Mouse (Mus musculus) frontal cortex, postnatal 10 days (tissue): ENCODE data around the gene Trex1.

Experiments
- DNase-seq, 2 experiments: peaks; one replicate each; pipeline ENCODE4 v3.0.0; 2022; ENCODE audit warnings: low spot score in 2 of 2, mixed read lengths in 1 of 2

Trex1 gene

GRCm38 (mm10) chr9:109051651-109052489 is 7.7 kb downstream of the Trex1 start:
- peak in 1 of 2 experiments; percentile 3 for DNase-seq

- DNase-seq: no peak
Measured at GRCm38 (mm10) chr9:109051011-109051501, 8.5 kb downstream of the Trex1 start.

GRCm38 (mm10) chr9:109050674-109050997 is 8.9 kb downstream of the Trex1 start:
- DNase-seq: no peak

GRCm38 (mm10) chr9:109049996-109050673 is 9.4 kb downstream of the Trex1 start:
- no peak for DNase-seq

GRCm38 (mm10) chr9:109049316-109049715 is 10.2 kb downstream of the Trex1 start:
- DNase-seq: no peak

DNA sequence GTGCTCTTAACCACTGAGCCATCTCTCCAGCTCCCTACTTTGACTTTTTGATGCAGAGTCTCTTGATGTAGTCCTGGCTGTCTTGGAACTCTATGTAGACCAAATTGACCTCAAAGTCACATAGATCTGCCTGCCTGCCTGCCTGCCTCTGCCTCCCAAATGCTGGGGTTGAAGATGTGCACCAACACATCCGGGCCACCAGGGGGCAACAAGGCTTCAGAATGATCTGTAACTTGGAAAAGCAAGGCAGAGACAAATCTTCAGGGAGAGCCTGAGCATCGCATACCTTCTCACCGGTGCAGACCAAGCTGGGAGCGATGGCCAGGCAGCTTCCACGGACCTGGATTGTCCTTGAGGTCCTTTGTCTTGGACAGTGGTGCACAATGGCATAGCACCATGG is 13.2 kb downstream of the Trex1 start:
- DNase-seq: no peak

GRCm38 (mm10) chr9:109041351-109041750 is 18.2 kb downstream of the Trex1 start:
- no peak for DNase-seq

DNA sequence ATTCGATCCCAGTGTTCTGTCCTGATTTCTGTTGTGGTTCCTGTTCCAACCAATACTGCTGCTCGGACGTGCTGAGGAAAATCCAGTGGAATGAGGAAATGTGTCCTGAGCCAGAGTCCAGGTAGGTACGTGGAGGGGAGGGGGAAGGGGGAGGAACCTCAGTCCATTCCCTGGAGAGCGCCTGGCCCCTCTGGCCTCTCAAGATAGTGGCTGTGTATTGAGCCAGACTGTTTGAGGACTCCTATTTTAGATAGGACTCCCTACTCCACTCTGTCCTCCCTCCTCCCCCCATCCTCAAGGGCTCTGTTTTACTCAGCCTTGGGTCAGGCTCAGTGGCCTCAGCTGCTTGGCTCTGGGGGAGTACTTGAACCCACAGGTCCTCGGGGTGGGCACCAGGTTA is 18.6 kb downstream of the Trex1 start:
- no peak for DNase-seq

DNA sequence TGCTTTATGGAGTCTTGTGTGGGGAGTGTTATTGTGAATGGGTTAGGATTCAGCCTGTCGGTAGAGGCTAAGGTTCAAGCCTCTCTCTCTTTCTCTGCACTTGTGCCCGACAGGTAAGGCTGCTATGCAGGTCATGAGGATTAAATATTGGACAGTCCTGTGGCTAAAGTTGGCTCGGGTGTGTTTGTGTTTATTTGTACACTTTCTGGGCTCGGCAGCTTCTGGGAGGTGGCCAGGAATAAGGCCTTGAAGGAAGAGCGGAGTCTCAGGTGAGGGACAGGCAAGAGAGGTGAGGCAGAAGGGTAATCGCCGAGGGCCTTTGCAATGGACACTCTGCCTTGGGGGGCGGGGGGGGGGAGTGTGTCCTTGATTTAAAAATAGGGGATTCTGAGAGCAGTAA is 19.3 kb downstream of the Trex1 start:
- no peak for DNase-seq

- no peak for DNase-seq
Measured at GRCm38 (mm10) chr9:109039681-109040080, 19.9 kb downstream of the Trex1 start.

GRCm38 (mm10) chr9:109038901-109039364 is 20.6 kb downstream of the Trex1 start:
- no peak for DNase-seq

DNA sequence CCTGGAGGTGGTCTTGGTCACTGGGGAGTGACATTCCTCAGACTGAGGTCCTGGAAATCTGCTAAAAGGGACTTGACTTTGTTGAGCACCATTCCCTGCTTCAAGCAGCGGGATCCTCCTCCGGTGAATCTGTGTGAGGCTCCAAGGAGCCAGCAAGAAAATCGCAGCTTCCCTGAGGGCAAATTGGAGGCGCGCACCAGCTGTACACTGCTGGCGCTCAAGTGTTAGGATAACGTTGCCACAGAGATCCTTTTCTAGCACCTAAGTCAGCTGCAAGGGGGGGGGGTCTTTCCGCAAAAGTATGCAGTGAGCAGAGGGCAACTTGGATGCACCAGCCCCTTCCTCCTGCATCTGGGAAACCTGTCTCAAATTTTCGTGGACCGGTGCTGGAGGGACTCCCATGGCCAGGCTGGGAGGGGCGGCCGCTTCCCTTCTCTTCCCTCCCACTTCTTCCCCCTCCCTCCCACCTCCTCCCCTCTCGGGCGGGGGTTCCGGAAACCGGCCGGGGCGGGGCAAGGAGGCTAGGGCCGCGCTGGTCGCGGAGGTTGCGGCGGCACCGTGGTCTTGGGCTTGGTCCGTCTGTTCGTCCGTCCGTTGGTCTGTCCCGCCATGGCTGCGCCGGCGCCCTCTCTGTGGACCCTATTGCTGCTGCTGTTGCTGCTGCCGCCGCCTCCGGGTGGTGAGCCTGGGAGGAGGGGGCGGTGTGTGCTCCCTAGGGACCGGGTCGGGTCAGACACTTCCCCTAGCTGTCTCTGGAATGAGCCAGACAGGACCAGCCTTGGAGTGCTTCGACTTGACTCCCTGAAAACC is 21.2 kb downstream of the Trex1 start, which contains the start of gene Shisa5:
Shisa5 (plus strand) TSS at position 480 of the 810 bp plus-strand sequence.
- DNase-seq: peak in 1 of 2 experiments; percentile 51

DNA sequence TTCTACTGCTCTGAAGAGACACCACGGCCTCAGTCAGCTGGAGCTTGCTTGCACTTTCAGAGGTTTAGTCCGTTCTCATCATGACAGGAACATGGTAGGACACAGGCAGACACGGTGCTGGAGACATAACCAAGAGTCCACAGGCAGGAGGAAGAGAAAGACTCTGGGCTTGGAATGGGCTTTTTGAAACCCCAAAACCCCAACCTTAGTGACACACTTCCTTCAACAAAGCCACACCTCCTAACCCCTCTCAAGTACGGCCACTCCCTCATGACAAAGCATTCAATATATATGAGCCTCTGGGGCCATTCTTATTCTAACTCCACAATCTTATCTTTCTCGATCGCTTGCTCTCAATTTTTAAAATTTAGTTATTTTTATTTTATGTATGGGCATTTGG is 27.1 kb downstream of the Trex1 start:
- no peak for DNase-seq

- DNase-seq: no peak
Measured at GRCm38 (mm10) chr9:109031686-109032085, 27.8 kb downstream of the Trex1 start.

DNA sequence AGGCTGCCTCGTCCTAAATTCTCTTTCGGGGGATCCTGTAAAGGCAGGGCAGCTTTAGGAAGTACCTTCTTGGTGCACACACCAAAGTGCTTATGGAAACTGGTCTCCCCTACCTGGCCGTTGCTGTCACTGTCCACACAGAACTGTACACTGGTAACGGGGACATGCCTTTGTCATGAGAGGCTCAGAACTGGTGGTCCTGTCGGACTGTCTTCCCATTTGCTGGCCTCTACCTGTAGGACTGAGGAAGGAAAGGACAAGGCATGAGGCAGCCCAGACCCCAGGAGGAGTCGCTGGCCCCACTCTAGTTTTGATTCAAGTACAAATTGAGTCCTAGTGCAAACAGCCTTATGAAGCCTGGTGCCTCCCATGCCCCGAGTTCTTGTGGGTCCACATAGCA is 28.5 kb downstream of the Trex1 start:
- no peak for DNase-seq

GRCm38 (mm10) chr9:109030312-109030711 is 29.2 kb downstream of the Trex1 start:
- DNase-seq: no peak

- no peak for DNase-seq
Measured at GRCm38 (mm10) chr9:109028919-109029318, 30.6 kb downstream of the Trex1 start.

DNA sequence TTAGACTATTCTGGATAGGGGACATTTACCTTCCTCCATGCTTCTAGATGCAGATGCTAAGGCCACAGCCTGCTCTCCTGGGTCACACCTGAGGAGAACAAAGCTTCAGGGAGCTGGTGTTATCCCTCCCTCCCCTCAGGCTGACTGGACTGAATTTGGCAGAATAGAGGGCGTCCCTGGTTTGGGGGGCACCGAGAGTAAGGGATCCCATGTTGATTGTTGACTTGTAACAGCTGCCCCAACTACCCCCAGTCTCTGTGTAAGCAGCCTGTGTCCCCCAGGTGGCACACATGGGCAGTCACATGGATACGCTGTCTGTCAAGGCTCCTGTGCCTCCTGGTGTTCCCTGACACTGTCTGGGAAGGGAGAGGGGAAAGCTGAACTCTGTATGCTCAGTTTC is 31.1 kb downstream of the Trex1 start:
- no peak for DNase-seq

DNA sequence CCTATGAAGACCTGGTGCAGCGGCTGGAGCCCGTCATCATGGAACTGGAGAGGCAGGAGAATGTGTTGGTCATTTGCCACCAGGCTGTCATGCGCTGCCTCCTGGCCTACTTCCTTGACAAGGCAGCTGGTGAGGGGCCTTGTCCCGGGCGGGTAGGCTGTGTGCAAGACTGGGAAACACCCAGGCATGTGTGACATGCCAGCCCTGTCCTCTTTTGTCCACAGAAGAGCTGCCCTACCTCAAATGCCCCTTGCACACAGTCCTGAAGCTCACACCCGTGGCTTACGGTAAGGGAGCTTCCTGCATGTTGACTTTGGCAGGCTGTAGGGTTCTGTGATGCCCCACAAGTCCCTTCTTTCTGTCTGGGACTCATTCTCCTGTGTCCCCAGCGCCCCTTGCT is 32.0 kb downstream of the Trex1 start:
- DNase-seq: no peak

DNA sequence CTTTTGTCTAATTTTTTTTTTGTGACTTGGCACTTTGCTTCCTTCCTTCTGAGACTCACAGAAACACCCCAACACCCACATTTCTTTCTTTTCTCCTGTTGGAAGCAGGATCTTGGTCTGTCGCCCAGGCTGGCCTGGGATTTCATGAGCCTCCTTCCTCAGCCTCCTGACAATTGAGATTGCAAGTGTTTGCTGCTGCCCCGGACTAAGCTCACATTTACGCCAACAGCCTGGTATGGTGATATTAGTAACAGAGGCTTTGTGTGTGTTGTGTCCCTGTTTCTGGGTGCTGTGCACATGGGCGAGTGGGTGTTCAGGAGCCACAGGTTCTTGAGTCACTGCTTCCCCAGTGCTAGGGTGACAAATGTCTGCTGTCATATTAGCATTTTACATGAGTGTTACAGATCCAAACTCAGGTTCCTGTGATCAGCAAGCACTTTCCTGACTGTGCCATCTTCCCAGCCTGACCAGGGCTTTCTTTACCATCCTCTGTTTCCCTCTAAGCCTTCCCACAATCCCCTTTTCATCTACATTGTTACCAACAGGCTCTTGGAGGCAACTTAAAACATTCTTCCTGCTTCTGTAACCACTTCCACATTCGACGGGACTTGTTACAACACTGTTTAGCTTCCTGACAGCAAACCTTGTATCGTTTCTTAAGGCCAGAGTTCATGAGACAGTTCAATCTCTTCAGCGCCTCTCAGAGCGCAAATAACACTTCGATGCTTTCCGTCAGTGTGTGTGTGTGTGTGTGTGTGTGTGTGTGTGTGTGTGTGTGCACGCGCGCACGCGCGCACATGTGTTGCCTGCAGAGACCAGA is 36.5 kb downstream of the Trex1 start:
- DNase-seq: no peak

DNA sequence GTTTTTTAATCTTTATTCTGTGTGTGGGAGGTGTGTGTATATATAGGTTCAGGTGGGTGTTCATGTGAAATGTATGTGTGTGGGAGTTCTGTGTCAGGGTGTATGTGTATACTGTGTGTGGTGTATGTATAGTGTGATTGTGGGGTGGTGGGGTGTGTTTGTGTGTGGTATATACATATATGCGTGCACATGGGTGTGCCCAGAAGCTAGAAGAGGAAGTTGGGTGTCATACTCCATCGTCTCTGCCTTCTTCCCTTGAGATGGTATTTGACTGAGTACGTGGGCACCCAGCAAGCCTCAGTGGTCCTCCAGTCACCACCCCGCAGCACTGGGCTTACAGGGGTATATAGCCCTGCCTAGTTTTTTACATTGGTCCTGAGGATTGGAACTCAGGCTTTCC is 38.1 kb downstream of the Trex1 start:
- no peak for DNase-seq
